Mouse (Mus musculus): Measurements from ENCODE around the gene Mboat2.

- TF ChIP-seq ZC3H11A (IDR thresholded peaks at IDR 0.05; ENCODE audit: low read depth, low read length), result no peak
- no peak for TF ChIP-seq POLR2A (IDR thresholded peaks at IDR 0.05; ENCODE audit: low read depth, low read length)
- no peak for TF ChIP-seq EP300 (IDR thresholded peaks at IDR 0.05; ENCODE audit: low read length)
- no peak for TF ChIP-seq CTCF (conservative IDR thresholded peaks at IDR 0.05 in 1 of 2, IDR thresholded peaks at IDR 0.05 in 1 of 2; ENCODE audit: low read depth in 2 of 2, low read length in 2 of 2)
- TF ChIP-seq CHD1 (IDR thresholded peaks at IDR 0.05; ENCODE audit: low read depth, low read length), result no peak
Measured at GRCm38 (mm10) chr12:25011733-25012367, 181.2 kb downstream of the Mboat2 start.

Data from CH12.LX (cell line).